Mouse (Mus musculus) adrenal gland, postnatal 25 days (tissue): Measurements from ENCODE around the gene Vmp1. TPM values are rescaled to one million over a fixed set of nuclear protein-coding genes. Genes with fewer than 3 reads are reported as not detected.

ENCODE experiments used
- DNase-seq: peaks from one replicate; pipeline ENCODE4 v3.0.0; 2021; ENCODE audit warnings: mixed read lengths
- total RNA-seq: library from RNA; stranded (reverse); gene quantifications from 2 replicates; pipeline ENCODE4 v1.2.3, GENCODE M21; 2021

The Vmp1 gene
- total RNA-seq, 1 experiment from 2014 or later, result 162 TPM

- no peak for DNase-seq
These were observed 98.6 kb downstream of the Vmp1 start for GRCm38 (mm10) chr11:86584898-86585597.

- no peak for DNase-seq
These were observed 99.4 kb downstream of the Vmp1 start for GRCm38 (mm10) chr11:86583990-86584897.

GRCm38 (mm10) chr11:86583313-86583825 is 100.3 kb downstream of the Vmp1 start:
- DNase-seq, result no peak

- no peak for DNase-seq
These were observed 100.9 kb downstream of the Vmp1 start for GRCm38 (mm10) chr11:86582543-86583260.

GRCm38 (mm10) chr11:86581943-86582542 is 101.6 kb downstream of the Vmp1 start:
- DNase-seq, result no peak

GRCm38 (mm10) chr11:86581250-86581753 is 102.3 kb downstream of the Vmp1 start:
- no peak for DNase-seq

- DNase-seq, result no peak
These were observed 103.1 kb downstream of the Vmp1 start for GRCm38 (mm10) chr11:86580319-86581113.

- DNase-seq, result no peak
These were observed 103.8 kb downstream of the Vmp1 start for GRCm38 (mm10) chr11:86579731-86580318.

- DNase-seq, result peak; percentile 65
These were observed 104.6 kb downstream of the Vmp1 start for GRCm38 (mm10) chr11:86578809-86579730.

- no peak for DNase-seq
These were observed 105.4 kb downstream of the Vmp1 start for GRCm38 (mm10) chr11:86578106-86578808.

- no peak for DNase-seq
These were observed 106.4 kb downstream of the Vmp1 start for GRCm38 (mm10) chr11:86577231-86577630.

- no peak for DNase-seq
These were observed 107.8 kb downstream of the Vmp1 start for GRCm38 (mm10) chr11:86575632-86576378.

GRCm38 (mm10) chr11:86574408-86574807 is 109.2 kb downstream of the Vmp1 start:
- DNase-seq, result no peak

- DNase-seq, result no peak
These were observed 109.9 kb downstream of the Vmp1 start for GRCm38 (mm10) chr11:86573646-86574231.

GRCm38 (mm10) chr11:86572623-86573022 is 111.0 kb downstream of the Vmp1 start:
- no peak for DNase-seq

- DNase-seq, result no peak
These were observed 111.8 kb downstream of the Vmp1 start for GRCm38 (mm10) chr11:86571871-86572270.

- no peak for DNase-seq
These were observed 112.4 kb downstream of the Vmp1 start for GRCm38 (mm10) chr11:86571047-86571855.
